Comparison of ENCODE assay signal across 12 mouse cellular contexts in genomic region chr5:99522571-99523269, GRCm38 (mm10).
DNase-seq lines count a peak whose midpoint lies in the region; ATAC-seq lines count a peak whose summit lies in the region.
"Had no signal": no experiment of that assay in that cellular context is flagged by ENCODE, and none has a peak within 500 bp of the region (broad histone marks: within the 10 kb centered on the region; RNA-seq: fewer than 3 reads in every experiment).

No protein-coding gene starts in this region.

- H3K27ac ChIP-seq in forebrain, embryonic 15.5 days (replicated peaks) = peak overlapping the region; percentile 42
- H3K27ac ChIP-seq in forebrain, embryonic 10.5 days = no peak overlapping the region
- H3K27ac ChIP-seq in kidney, embryonic 16.5 days (ENCODE audit: low read length) = no peak overlapping the region
- peak overlapping the region; percentile 82 for H3K27ac ChIP-seq in macrophage
- no peak overlapping the region for H3K27ac ChIP-seq in midbrain, embryonic 15.5 days
- H3K27ac ChIP-seq: liver, embryonic 14.5 days had no signal

- no peak overlapping the region for H3K9ac ChIP-seq in forebrain, embryonic 15.5 days (replicated peaks)
- H3K9ac ChIP-seq in kidney, embryonic 16.5 days (replicated peaks; ENCODE audit: low read length) = no peak overlapping the region
- H3K9ac ChIP-seq in midbrain, embryonic 15.5 days = no peak overlapping the region
- H3K9ac ChIP-seq: liver, embryonic 14.5 days had no signal

- peaks cover 32% of the 10 kb centered on the region for H3K4me1 ChIP-seq in forebrain, embryonic 15.5 days
- H3K4me1 ChIP-seq in forebrain, embryonic 10.5 days = peaks cover 22% of the 10 kb centered on the region
- peaks cover 9% of the 10 kb centered on the region; the same call in 1 of the 2 replicates for H3K4me1 ChIP-seq in kidney, embryonic 16.5 days (ENCODE audit: insufficient read depth, low read length)
- peaks cover 20% of the 10 kb centered on the region for H3K4me1 ChIP-seq in midbrain, embryonic 15.5 days

- H3K9me3 ChIP-seq in forebrain, embryonic 15.5 days = no peaks in the 10 kb centered on the region
- H3K9me3 ChIP-seq in forebrain, embryonic 10.5 days = no peaks in the 10 kb centered on the region
- no peaks in the 10 kb centered on the region for H3K9me3 ChIP-seq in kidney, embryonic 16.5 days (ENCODE audit: low read length)
- H3K9me3 ChIP-seq in midbrain, embryonic 15.5 days = no peaks in the 10 kb centered on the region

- H3K4me3 ChIP-seq in forebrain, embryonic 15.5 days = no peak overlapping the region
- no peak overlapping the region for H3K4me3 ChIP-seq in forebrain, embryonic 10.5 days
- no peak overlapping the region for H3K4me3 ChIP-seq in kidney, embryonic 16.5 days (ENCODE audit: low read length)
- H3K4me3 ChIP-seq in macrophage (ENCODE audit: inconsistent target) = no peak overlapping the region
- H3K4me3 ChIP-seq in midbrain, embryonic 15.5 days = no peak overlapping the region

- no peaks in the 10 kb centered on the region for H3K36me3 ChIP-seq in forebrain, embryonic 15.5 days
- H3K36me3 ChIP-seq in forebrain, embryonic 10.5 days (replicated peaks) = no peaks in the 10 kb centered on the region
- no peaks in the 10 kb centered on the region for H3K36me3 ChIP-seq in kidney, embryonic 16.5 days (ENCODE audit: insufficient read depth, low read length)
- H3K36me3 ChIP-seq in macrophage (ENCODE audit: inconsistent target) = no peaks in the 10 kb centered on the region
- H3K36me3 ChIP-seq in midbrain, embryonic 15.5 days (replicated peaks) = no peaks in the 10 kb centered on the region

- no peak for DNase-seq in forebrain, embryonic 10.5 days (ENCODE audit: extremely low spot score, low spot score)
- DNase-seq in kidney, postnatal 10 days = peak; percentile 31
- DNase-seq in embryo, embryonic 10.5 days (ENCODE audit: low spot score) = peak; percentile 35
- DNase-seq in layer of hippocampus, adult 18-20 months (ENCODE audit: low spot score in 2 of 2) = no peak
- DNase-seq: right cerebral cortex, adult 18-20 months had no signal

- 30% methylated on average over 8 of the region's 8 CpGs for WGBS in forebrain, embryonic 15.5 days
- WGBS in forebrain, embryonic 10.5 days = 47% methylated on average over 8 of the region's 8 CpGs
- WGBS in kidney, embryonic 16.5 days = 53% methylated on average over 8 of the region's 8 CpGs
- 82% methylated on average over 8 of the region's 8 CpGs for WGBS in macrophage (ENCODE audit: missing documents)
- 40% methylated on average over 8 of the region's 8 CpGs for WGBS in midbrain, embryonic 15.5 days

- no peaks in the 10 kb centered on the region for H3K79me2 ChIP-seq in macrophage (ENCODE audit: inconsistent target)

- H3K27me3 ChIP-seq in forebrain, embryonic 15.5 days = no peaks in the 10 kb centered on the region
- H3K27me3 ChIP-seq in forebrain, embryonic 10.5 days (ENCODE audit: poor library complexity, severe bottlenecking) = no peaks in the 10 kb centered on the region
- H3K27me3 ChIP-seq in kidney, embryonic 16.5 days (ENCODE audit: insufficient read depth, low read length) = no peaks in the 10 kb centered on the region
- H3K27me3 ChIP-seq in midbrain, embryonic 15.5 days (replicated peaks) = no peaks in the 10 kb centered on the region

- ATAC-seq in forebrain, embryonic 15.5 days (replicated peaks) = no peak
- ATAC-seq in kidney, embryonic 16.5 days (ENCODE audit: low FRiP score, low TSS enrichment) = no peak
- ATAC-seq in midbrain, embryonic 15.5 days (replicated peaks) = no peak
- ATAC-seq: CD4-positive, CD25-positive, alpha-beta regulatory T cell, adult 4 months; intestine, postnatal 0 days had no signal

- H3K4me2 ChIP-seq in forebrain, embryonic 15.5 days (replicated peaks) = no peak overlapping the region
- no peak overlapping the region for H3K4me2 ChIP-seq in kidney, embryonic 16.5 days (replicated peaks; ENCODE audit: low read depth, low read length)
- no peak overlapping the region for H3K4me2 ChIP-seq in midbrain, embryonic 15.5 days

Comparison
In these comparisons a context has a peak if more than half of its experiments do, and no peak if none do; other contexts are left out.
1. H3K27ac ChIP-seq: peak in forebrain, embryonic 15.5 days (single experiment) and macrophage (single experiment); none in forebrain, embryonic 10.5 days (single experiment), kidney, embryonic 16.5 days (single experiment) and midbrain, embryonic 15.5 days (single experiment).
2. DNase-seq: peak in kidney, postnatal 10 days (single experiment) and embryo, embryonic 10.5 days (single experiment); none in forebrain, embryonic 10.5 days (single experiment) and layer of hippocampus, adult 18-20 months (0 of 2).